Mouse (Mus musculus): ENCODE measurements around the gene Aadat.

GRCm38 (mm10) chr8:60534945-60535344 is 29.2 kb downstream of the Aadat start:
- no peak for TF ChIP-seq CTCF (IDR thresholded peaks at IDR 0.05; ENCODE audit: control insufficient read depth, insufficient read depth, insufficient replicate concordance, low read depth, low read length)
- TF ChIP-seq POLR2A (IDR thresholded peaks at IDR 0.05; ENCODE audit: control insufficient read depth, low read depth, low read length), result no peak
